Mouse (Mus musculus) MEL (cell line): ENCODE data around the gene Inip. TPM values are rescaled to one million over a fixed set of nuclear protein-coding genes. Genes with fewer than 3 reads are reported as not detected.
A peak's percentile ranks its signal among the peaks of the same experiment; 100 is the strongest.

Source experiments
- DNase-seq: peaks from one replicate; pipeline ENCODE4 v3.0.0; 2011; ENCODE audit warnings: low read depth, low spot score
- H3K27ac ChIP-seq: 2 replicates; pipeline ENCODE4 v1.5.1; 2012; ENCODE audit warnings: low read depth, mild to moderate bottlenecking, control low read depth, low read length, moderate library complexity; ENCODE audit not compliant: control insufficient read depth
- H3K27me3 ChIP-seq, 2 experiments: fragments of 150-350 bp in 1 of 2; sonication (generic) in 1 of 2; 2 replicates each; pipeline ENCODE4 v1.6.1; 2012; ENCODE audit warnings: low read length in 2 of 2, mild to moderate bottlenecking in 2 of 2, improper control_type of control experiment in 1 of 2, moderate library complexity in 1 of 2; ENCODE audit not compliant: insufficient read depth in 2 of 2, control insufficient read depth in 1 of 2
- H3K36me3 ChIP-seq, 2 experiments: 2 replicates each; pipeline ENCODE4 v1.6.1; 2012 to 2014; ENCODE audit warnings: low read length in 2 of 2, improper control_type of control experiment in 1 of 2, inconsistent platforms in 1 of 2, mild to moderate bottlenecking in 1 of 2; ENCODE audit not compliant: insufficient read depth in 2 of 2, control insufficient read depth in 1 of 2
- H3K4me1 ChIP-seq, 2 experiments: fragments of 150-350 bp in 1 of 2; sonication (generic) in 1 of 2; 2 replicates each; pipeline ENCODE4 v1.6.1; 2012; ENCODE audit warnings: low read length in 2 of 2, improper control_type of control experiment in 1 of 2, mild to moderate bottlenecking in 1 of 2; ENCODE audit not compliant: insufficient read depth in 2 of 2, control insufficient read depth in 1 of 2
- H3K4me3 ChIP-seq, 2 experiments: fragments of 150-350 bp in 1 of 2; sonication (generic) in 1 of 2; 2 replicates each; pipeline ENCODE4 v1.5.1; 2012; ENCODE audit warnings: low read depth in 2 of 2, low read length in 2 of 2, mild to moderate bottlenecking in 2 of 2, moderate library complexity in 2 of 2, control low read depth in 1 of 2, improper control_type of control experiment in 1 of 2; ENCODE audit not compliant: control insufficient read depth in 1 of 2, insufficient read depth in 1 of 2
- H3K79me2 ChIP-seq: 2 replicates; pipeline ENCODE4 v1.6.1; 2012; ENCODE audit warnings: mild to moderate bottlenecking, low read length, moderate library complexity; ENCODE audit not compliant: control insufficient read depth, poor library complexity, insufficient read depth
- H3K9ac ChIP-seq: 2 replicates; pipeline ENCODE4 v1.6.1; 2012; ENCODE audit warnings: low read depth, mild to moderate bottlenecking, control low read depth, low read length, moderate library complexity; ENCODE audit not compliant: control insufficient read depth, poor library complexity, severe bottlenecking
- H3K9me3 ChIP-seq: fragments of 150-350 bp; sonication (generic); replicated peaks from 2 replicates; pipeline ENCODE4 v1.6.1; 2012; ENCODE audit warnings: mild to moderate bottlenecking, low read length, improper control_type of control experiment, moderate library complexity; ENCODE audit not compliant: insufficient read depth
- BHLHE40 ChIP-seq: IDR thresholded peaks from 2 replicates; pipeline ENCODE4 v1.6.1; 2012; ENCODE audit warnings: low read depth, mild to moderate bottlenecking, inconsistent platforms, low read length, improper control_type of control experiment, borderline replicate concordance
- CTCF ChIP-seq, 3 experiments: IDR thresholded peaks in 2 of 3; conservative IDR thresholded peaks in 1 of 3; 2 replicates each; pipeline ENCODE4 v1.5.1; 2011 to 2012; ENCODE audit warnings: low read length in 3 of 3, low read depth in 2 of 3, mild to moderate bottlenecking in 2 of 3, improper control_type of control experiment in 1 of 3, inconsistent platforms in 1 of 3, mixed read lengths in 1 of 3, moderate library complexity in 1 of 3; ENCODE audit not compliant: control insufficient read depth in 1 of 3, insufficient read depth in 1 of 3, poor library complexity in 1 of 3, severe bottlenecking in 1 of 3
- E2F4 ChIP-seq: IDR thresholded peaks from 2 replicates; pipeline ENCODE4 v1.6.1; 2011; ENCODE audit warnings: low read depth, low read length, improper control_type of control experiment, borderline replicate concordance
- ELF1 ChIP-seq: IDR thresholded peaks from 2 replicates; pipeline ENCODE4 v1.6.1; 2014; ENCODE audit warnings: low read depth, mild to moderate bottlenecking, inconsistent platforms, low read length, improper control_type of control experiment, moderate library complexity
- EP300 ChIP-seq, 2 experiments: IDR thresholded peaks; 2 replicates each; pipeline ENCODE4 v1.6.1; 2011; ENCODE audit warnings: improper control_type of control experiment in 2 of 2, low read length in 2 of 2, low read depth in 1 of 2, mild to moderate bottlenecking in 1 of 2
- ETS1 ChIP-seq: IDR thresholded peaks from 2 replicates; pipeline ENCODE4 v1.6.1; 2012; ENCODE audit warnings: low read depth, mild to moderate bottlenecking, inconsistent platforms, low read length, improper control_type of control experiment, moderate library complexity
- GABPA ChIP-seq: IDR thresholded peaks from 2 replicates; pipeline ENCODE4 v1.6.1; 2012; ENCODE audit warnings: low read depth, mild to moderate bottlenecking, inconsistent platforms, low read length, improper control_type of control experiment, moderate library complexity
- GATA1 ChIP-seq: IDR thresholded peaks from 2 replicates; pipeline ENCODE4 v1.6.1; 2011; ENCODE audit warnings: low read depth, low read length, improper control_type of control experiment
- HCFC1 ChIP-seq: IDR thresholded peaks from 2 replicates; pipeline ENCODE4 v1.6.1; 2012; ENCODE audit warnings: low read depth, mild to moderate bottlenecking, inconsistent platforms, low read length, improper control_type of control experiment, moderate library complexity
- JUND ChIP-seq: IDR thresholded peaks from 2 replicates; pipeline ENCODE4 v1.6.1; 2011; ENCODE audit warnings: low read depth, mild to moderate bottlenecking, improper control_type of control experiment, low read length
- KAT2A ChIP-seq: conservative IDR thresholded peaks from 2 replicates; pipeline ENCODE4 v1.6.1; 2012; ENCODE audit warnings: low read depth, low read length, improper control_type of control experiment, inconsistent platforms
- MAFK ChIP-seq: IDR thresholded peaks from 2 replicates; pipeline ENCODE4 v1.6.1; 2011; ENCODE audit warnings: low read depth, mild to moderate bottlenecking, low read length, improper control_type of control experiment, borderline replicate concordance
- MAX ChIP-seq: IDR thresholded peaks from 2 replicates; pipeline ENCODE4 v1.6.1; 2011; ENCODE audit warnings: low read length, improper control_type of control experiment
- MEF2A ChIP-seq: IDR thresholded peaks from 2 replicates; pipeline ENCODE4 v1.6.1; 2014; ENCODE audit warnings: low read depth, mild to moderate bottlenecking, inconsistent platforms, low read length, improper control_type of control experiment; ENCODE audit not compliant: poor library complexity, insufficient replicate concordance, severe bottlenecking; ENCODE audit errors: extremely low read depth
- MYB ChIP-seq: IDR thresholded peaks from 2 replicates; pipeline ENCODE4 v1.6.1; 2011; ENCODE audit warnings: mild to moderate bottlenecking, low read depth, low read length, improper control_type of control experiment
- MYC ChIP-seq: IDR thresholded peaks from 2 replicates; pipeline ENCODE4 v1.6.1; 2011; ENCODE audit warnings: low read depth, mild to moderate bottlenecking, low read length, improper control_type of control experiment, moderate library complexity
- POLR2A ChIP-seq, 2 experiments: IDR thresholded peaks; 2 replicates each; pipeline ENCODE4 v1.6.1; 2011 to 2012; ENCODE audit warnings: low read length in 2 of 2, mild to moderate bottlenecking in 2 of 2, control low read depth in 1 of 2, improper control_type of control experiment in 1 of 2, low read depth in 1 of 2, moderate library complexity in 1 of 2; ENCODE audit not compliant: control insufficient read depth in 1 of 2, insufficient read depth in 1 of 2, poor library complexity in 1 of 2
- POLR2AphosphoS2 ChIP-seq: IDR thresholded peaks from 2 replicates; pipeline ENCODE4 v1.6.1; 2011; ENCODE audit warnings: low read length, improper control_type of control experiment
- POLR2AphosphoS5 ChIP-seq: IDR thresholded peaks from 2 replicates; pipeline ENCODE4 v1.6.1; 2012; ENCODE audit warnings: low read depth, borderline replicate concordance, mild to moderate bottlenecking, inconsistent platforms, low read length, moderate library complexity, mixed read lengths
- RAD21 ChIP-seq: IDR thresholded peaks from 2 replicates; pipeline ENCODE4 v1.6.1; 2011; ENCODE audit warnings: mild to moderate bottlenecking, low read depth, low read length, improper control_type of control experiment
- RCOR1 ChIP-seq: IDR thresholded peaks from 2 replicates; pipeline ENCODE4 v1.6.1; 2012; ENCODE audit warnings: low read depth, mild to moderate bottlenecking, inconsistent platforms, low read length, improper control_type of control experiment
- SIN3A ChIP-seq: IDR thresholded peaks from 2 replicates; pipeline ENCODE4 v1.6.1; 2012; ENCODE audit warnings: low read length, improper control_type of control experiment, inconsistent platforms
- SMC3 ChIP-seq: IDR thresholded peaks from 2 replicates; pipeline ENCODE4 v1.6.1; 2011; ENCODE audit warnings: low read depth, low read length, improper control_type of control experiment
- TAL1 ChIP-seq: IDR thresholded peaks from 2 replicates; pipeline ENCODE4 v1.6.1; 2012; ENCODE audit warnings: mild to moderate bottlenecking, inconsistent platforms, low read length, moderate library complexity, mixed read lengths
- UBTF ChIP-seq: IDR thresholded peaks from 2 replicates; pipeline ENCODE4 v1.6.1; 2012; ENCODE audit warnings: low read depth, mild to moderate bottlenecking, inconsistent platforms, low read length, improper control_type of control experiment, moderate library complexity, borderline replicate concordance; ENCODE audit not compliant: insufficient read depth
- USF2 ChIP-seq, 2 experiments: IDR thresholded peaks; 2 replicates each; pipeline ENCODE4 v1.6.1; 2011 to 2012; ENCODE audit warnings: improper control_type of control experiment in 2 of 2, low read length in 2 of 2, borderline replicate concordance in 1 of 2, inconsistent platforms in 1 of 2, low read depth in 1 of 2, mild to moderate bottlenecking in 1 of 2; ENCODE audit not compliant: insufficient read depth in 1 of 2
- ZC3H11A ChIP-seq: IDR thresholded peaks from 2 replicates; pipeline ENCODE4 v1.6.1; 2012; ENCODE audit warnings: low read depth, mild to moderate bottlenecking, inconsistent platforms, low read length, improper control_type of control experiment
- ZKSCAN1 ChIP-seq: IDR thresholded peaks from 2 replicates; pipeline ENCODE4 v1.6.1; 2012; ENCODE audit warnings: low read depth, mild to moderate bottlenecking, inconsistent platforms, low read length, improper control_type of control experiment, moderate library complexity
- ZNF384 ChIP-seq: IDR thresholded peaks from 2 replicates; pipeline ENCODE4 v1.6.1; 2012; ENCODE audit warnings: low read depth, mild to moderate bottlenecking, inconsistent platforms, low read length, improper control_type of control experiment
- polyA plus RNA-seq, 2 experiments: library from polyadenylated mRNA; stranded (reverse) in 1 of 2; unstranded in 1 of 2; fragments of >175 nt in 1 of 2; fragments of >200 nt in 1 of 2; gene quantifications; 2 replicates each; pipeline versions ENCODE4 v1.2.1 to v1.2.4; 2012; ENCODE audit warnings: low replicate concordance in 2 of 2, low read depth in 1 of 2; ENCODE audit not compliant: insufficient read length in 2 of 2, insufficient read depth in 1 of 2, missing spikeins in 1 of 2
- total RNA-seq: library from RNA; depleted of rRNA; stranded (reverse); fragments of 300-350 nt; gene quantifications from 2 replicates; pipeline ENCODE4 v1.2.3, GENCODE M21; 2012; rRNA removed

The Inip gene
- total RNA-seq = 40.8 and 50.3 TPM in 2 replicates
- polyA plus RNA-seq = 10 to 100 TPM in 1 of 2 experiments, not detected in 1; 42.4 TPM

- TF ChIP-seq TAL1 = no peak
- no peak for TF ChIP-seq ETS1
- no peak for TF ChIP-seq GABPA
- TF ChIP-seq ZC3H11A = no peak
- TF ChIP-seq E2F4 = no peak
- TF ChIP-seq MEF2A = no peak
- no peak for TF ChIP-seq POLR2A (IDR thresholded peaks at IDR 0.05; ENCODE audit: control insufficient read depth in 1 of 2, insufficient read depth in 1 of 2, low read depth in 1 of 2, low read length in 2 of 2, poor library complexity in 1 of 2)
- TF ChIP-seq KAT2A = no peak
- no peak for TF ChIP-seq MYC
- TF ChIP-seq ELF1 = no peak
- no peak for TF ChIP-seq POLR2AphosphoS5
- TF ChIP-seq GATA1 = no peak
- TF ChIP-seq UBTF = no peak
- no peak for TF ChIP-seq RAD21
- TF ChIP-seq MAX = no peak
- TF ChIP-seq ZKSCAN1 = no peak
- no peak for TF ChIP-seq MAFK
- no peak for TF ChIP-seq CTCF (IDR thresholded peaks at IDR 0.05 in 2 of 3, conservative IDR thresholded peaks at IDR 0.05 in 1 of 3; ENCODE audit: control insufficient read depth in 1 of 3, insufficient read depth in 1 of 3, low read depth in 2 of 3, low read length in 3 of 3, poor library complexity in 1 of 3, severe bottlenecking in 1 of 3)
- TF ChIP-seq RCOR1 = no peak
- TF ChIP-seq HCFC1 = no peak
- no peak within 1 kb of the TSS for H3K4me3 ChIP-seq
- H3K27me3 ChIP-seq = no peaks in the 10 kb centered on the region
- peaks cover 12 to 28% of the 10 kb centered on the region in 2 experiments for H3K4me1 ChIP-seq
- H3K79me2 ChIP-seq = no peaks in the 10 kb centered on the region; the same call in 1 of the 2 replicates
- no peak for DNase-seq
- H3K9me3 ChIP-seq = no peaks in the 10 kb centered on the region
- H3K9ac ChIP-seq = no peak within 1 kb of the TSS
- peaks cover 0 to 19% of the 10 kb centered on the region in 2 experiments; a peak in 2 of 4 replicates for H3K36me3 ChIP-seq
- H3K27ac ChIP-seq = peak within 1 kb of the TSS; percentile 85
These were observed at the start of gene Inip for GRCm38 (mm10) chr4:59801489-59801888. Gene Inip (minus strand): TSS chr4:59801589.

- H3K36me3 ChIP-seq = no peaks in the 10 kb centered on the region
- TF ChIP-seq JUND (no peak), EP300 (IDR thresholded peaks at IDR 0.05; ENCODE audit: low read depth in 1 of 2, low read length in 2 of 2) (no peak), SIN3A (no peak), GABPA (no peak), MAFK (no peak), TAL1 (no peak), POLR2AphosphoS2 (no peak), HCFC1 (no peak), UBTF (no peak), RAD21 (peak; percentile 78), ZNF384 (no peak), USF2 (IDR thresholded peaks at IDR 0.05; ENCODE audit: borderline replicate concordance in 1 of 2, insufficient read depth in 1 of 2, low read depth in 1 of 2, low read length in 2 of 2) (no peak), CTCF (IDR thresholded peaks at IDR 0.05 in 2 of 3, conservative IDR thresholded peaks at IDR 0.05 in 1 of 3; ENCODE audit: control insufficient read depth in 1 of 3, insufficient read depth in 1 of 3, low read depth in 2 of 3, low read length in 3 of 3, poor library complexity in 1 of 3, severe bottlenecking in 1 of 3) (peak; percentile 88 to 89 (median 88)), ZKSCAN1 (no peak), ZC3H11A (peak; percentile 46; the same call in 1 of the 2 replicates), RCOR1 (no peak), MYB (no peak), BHLHE40 (no peak), ETS1 (no peak), SMC3 (peak; percentile 80), MEF2A (no peak)
These were observed 48.8 kb upstream of the Inip start for GRCm38 (mm10) chr4:59850181-59850580.

More at GRCm38 (mm10) chr4:59850181-59850580, 48.8 kb upstream of the Inip start:
- no peaks in the 10 kb centered on the region for H3K9me3 ChIP-seq
- H3K4me3 ChIP-seq = no peak overlapping the region
- DNase-seq = peak; percentile 70
- no peaks in the 10 kb centered on the region for H3K79me2 ChIP-seq
- no peak overlapping the region for H3K9ac ChIP-seq
- no peak overlapping the region for H3K27ac ChIP-seq
- H3K4me1 ChIP-seq = no peaks in the 10 kb centered on the region
- no peaks in the 10 kb centered on the region for H3K27me3 ChIP-seq
